In genomic region chr11:87720324-87720723, GRCm38 (mm10) we compare ENCODE assay signal across 12 mouse cellular contexts. TPM values are rescaled to one million over a fixed set of nuclear protein-coding genes. Genes with fewer than 3 reads are reported as not detected.
DNase-seq lines count a peak whose midpoint lies in the region; ATAC-seq lines count a peak whose summit lies in the region.
"Had no signal": no experiment of that assay in that cellular context is flagged by ENCODE, and none has a peak within 500 bp of the region (broad histone marks: within the 10 kb centered on the region; RNA-seq: fewer than 3 reads in every experiment).

No protein-coding gene starts in this region.

- no peak for ATAC-seq in lung, embryonic 16.5 days (ENCODE audit: low read depth)
- ATAC-seq in liver, embryonic 12.5 days: no peak

- DNase-seq in lung, postnatal 36 days: no peak
- DNase-seq in R1 (ENCODE audit: low read depth, low spot score): peak; percentile 59
- DNase-seq in thymus, postnatal 10 days (ENCODE audit: low spot score in 2 of 2): peak; percentile 79 to 80
- DNase-seq in cerebellum, adult 9-11 months: no peak
- no peak for DNase-seq in left cerebral cortex, postnatal 4 days
- no peak for DNase-seq in urinary bladder, postnatal 10 days (ENCODE audit: low spot score)
- DNase-seq: kidney, adult 8-10 months; retina, postnatal 1 day had no signal

- H3K36me3 ChIP-seq in lung, embryonic 16.5 days (ENCODE audit: control insufficient read depth, insufficient read depth, low read length): peaks cover 7% of the 10 kb centered on the region; the same call in 1 of the 2 replicates
- peaks cover 13% of the 10 kb centered on the region for H3K36me3 ChIP-seq in liver, embryonic 12.5 days

- H3K4me3 ChIP-seq in lung, embryonic 16.5 days (ENCODE audit: low read length): no peak overlapping the region
- no peak overlapping the region for H3K4me3 ChIP-seq in liver, embryonic 12.5 days
- H3K4me3 ChIP-seq: myocyte had no signal

- 47% methylated on average over 9 of the region's 9 CpGs for WGBS in lung, embryonic 16.5 days
- 65% methylated on average over 9 of the region's 9 CpGs for WGBS in liver, embryonic 12.5 days (ENCODE audit: insufficient replicate concordance)

- intact Hi-C loops in left cerebral cortex, postnatal 4 days (cut with DNase I): loop anchor here (5.0 kb wide), 1 partner anchor 58 kb away; the partner anchor contains the start of gene Rnf43

- no peaks in the 10 kb centered on the region for H3K9me3 ChIP-seq in lung, embryonic 16.5 days (ENCODE audit: control insufficient read depth, low read length)
- no peaks in the 10 kb centered on the region for H3K9me3 ChIP-seq in liver, embryonic 12.5 days (replicated peaks)

- no peaks in the 10 kb centered on the region for H3K27me3 ChIP-seq in lung, embryonic 16.5 days (ENCODE audit: control insufficient read depth, insufficient read depth, low read depth, low read length)
- no peaks in the 10 kb centered on the region for H3K27me3 ChIP-seq in liver, embryonic 12.5 days (replicated peaks)

- no peak overlapping the region for H3K4me2 ChIP-seq in lung, embryonic 16.5 days (ENCODE audit: low read depth, low read length)
- H3K4me2 ChIP-seq in liver, embryonic 12.5 days: no peak overlapping the region

- no peak overlapping the region for H3K9ac ChIP-seq in lung, embryonic 16.5 days (ENCODE audit: low read length)
- no peak overlapping the region for H3K9ac ChIP-seq in liver, embryonic 12.5 days

- H3K4me1 ChIP-seq in lung, embryonic 16.5 days (replicated peaks; ENCODE audit: control insufficient read depth, insufficient read depth, low read length): peaks cover 4% of the 10 kb centered on the region
- peaks cover 50% of the 10 kb centered on the region for H3K4me1 ChIP-seq in liver, embryonic 12.5 days

- H3K27ac ChIP-seq in lung, embryonic 16.5 days (ENCODE audit: low read length): 0 out of 2 replicates have a peak overlapping the region, but pooled peaks have one; percentile 9
- H3K27ac ChIP-seq in liver, embryonic 12.5 days: peak overlapping the region; percentile 39; the same call in 1 of the 2 replicates

RNA-seq across cellular contexts. Expression of gene Supt4a, which starts 17.0 kb away (rescaled TPM):
- polyA plus RNA-seq in lung, embryonic 16.5 days (2015; fragmentation: Nextera tagmentation; extraction: Ambion mirVana): 143 and 167 TPM in 2 replicates
- 207 and 209 TPM in 2 replicates for polyA plus RNA-seq in liver, embryonic 12.5 days (2016; fragmentation: Nextera tagmentation; extraction: Ambion mirVana)
- total RNA-seq in left cerebral cortex, postnatal 4 days (2021): 10 to 100 TPM; 53.8 to 54.4 TPM

RNA-seq across cellular contexts. Expression of gene Tspoap1, which starts 40.0 kb away (rescaled TPM):
- polyA plus RNA-seq in lung, embryonic 16.5 days (2015; fragmentation: Nextera tagmentation; extraction: Ambion mirVana): 1.6 and 2.3 TPM in 2 replicates
- polyA plus RNA-seq in liver, embryonic 12.5 days (2016; fragmentation: Nextera tagmentation; extraction: Ambion mirVana): 5.9 and 6.2 TPM in 2 replicates
- 100 to 1,000 TPM; 180 to 186 TPM for total RNA-seq in left cerebral cortex, postnatal 4 days (2021)
- total RNA-seq: gastrocnemius, adult 8-10 months had no signal

RNA-seq across cellular contexts. Expression of gene Rnf43, which starts 57.8 kb away (rescaled TPM):
- polyA plus RNA-seq in lung, embryonic 16.5 days (2015; fragmentation: Nextera tagmentation; extraction: Ambion mirVana): 15.8 and 16.5 TPM in 2 replicates
- 5.3 and 6.9 TPM in 2 replicates for polyA plus RNA-seq in liver, embryonic 12.5 days (2016; fragmentation: Nextera tagmentation; extraction: Ambion mirVana)
- 1 to 10 TPM; 2.4 to 2.5 TPM for total RNA-seq in left cerebral cortex, postnatal 4 days (2021)
- polyA plus RNA-seq: myocyte had no signal

Comparison
In these comparisons a context has a peak if more than half of its experiments do, and no peak if none do; other contexts are left out.
1. DNase-seq: peak in R1 (single experiment) and thymus, postnatal 10 days (2 of 2); none in lung, postnatal 36 days (single experiment), cerebellum, adult 9-11 months (single experiment), left cerebral cortex, postnatal 4 days (single experiment) and urinary bladder, postnatal 10 days (single experiment).